Mouse (Mus musculus) lung, postnatal 0 days (tissue): ENCODE measurements at regions not wholly inside any gene's neighbourhood (a gene's known extent, or its start where the extent isn't known, plus 50 kb on each side); places are given as distances from the start of the nearest gene placed in this dataset.

Experiments
- CTCF ChIP-seq: IDR thresholded peaks from 2 replicates; pipeline ENCODE4 v1.5.1; 2016; ENCODE audit warnings: antibody characterized with exemption, mild to moderate bottlenecking
- EP300 ChIP-seq: IDR thresholded peaks from 2 replicates; pipeline ENCODE4 v1.6.1; 2016; ENCODE audit warnings: antibody characterized with exemption, mild to moderate bottlenecking, control low read depth

DNA sequence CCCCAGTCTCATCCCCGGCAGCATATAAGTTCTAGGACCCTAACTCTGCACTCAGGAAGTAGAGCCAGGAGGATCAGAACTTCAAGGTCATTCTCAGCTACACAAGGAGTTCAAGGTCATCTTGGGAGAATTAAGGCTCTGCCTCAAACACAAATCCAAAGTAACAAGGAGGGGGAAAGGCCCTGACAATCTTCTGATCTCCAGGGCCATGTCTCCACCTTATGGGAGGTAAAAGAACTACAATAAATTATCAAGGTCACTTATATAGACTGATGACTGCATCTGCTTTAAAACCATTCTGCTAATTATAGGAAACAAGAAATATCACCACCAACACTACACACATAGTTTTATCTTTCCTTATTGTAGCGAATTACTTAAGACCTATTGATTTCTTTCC, 193.2 kb upstream of the Zc3h12c start:
- TF ChIP-seq CTCF = peak; percentile 30; the same call in 1 of the 2 replicates
- TF ChIP-seq EP300 = no peak
